28 mouse cellular contexts compared by ENCODE assay signal in genomic region chr6:49168648-49169047, GRCm38 (mm10). TPM values are rescaled to one million over a fixed set of nuclear protein-coding genes. Genes with fewer than 3 reads are reported as not detected.
"Had no signal": no experiment of that assay in that cellular context is flagged by ENCODE, and none has a peak within 500 bp of the region (broad histone marks: within the 10 kb centered on the region; RNA-seq: fewer than 3 reads in every experiment).

No protein-coding gene starts in this region.

- H3K9ac ChIP-seq: embryonic facial prominence, embryonic 12.5 days; embryonic facial prominence, embryonic 13.5 days; embryonic facial prominence, embryonic 15.5 days; forebrain, embryonic 12.5 days; forebrain, embryonic 13.5 days; forebrain, embryonic 15.5 days; forebrain, postnatal 0 days had no signal

- H3K4me3 ChIP-seq: embryonic facial prominence, embryonic 12.5 days; embryonic facial prominence, embryonic 13.5 days; embryonic facial prominence, embryonic 15.5 days; erythroblast, embryonic 14.5 days; forebrain, embryonic 12.5 days; forebrain, embryonic 13.5 days; forebrain, embryonic 15.5 days; gastrocnemius, adult 2 months; heart, adult 2 months had no signal

- ATAC-seq: forebrain, embryonic 13.5 days; forebrain, embryonic 14.5 days; forebrain, embryonic 15.5 days; forebrain, embryonic 16.5 days; forebrain, postnatal 0 days had no signal

- H3K27ac ChIP-seq: embryonic facial prominence, embryonic 12.5 days; embryonic facial prominence, embryonic 13.5 days; embryonic facial prominence, embryonic 15.5 days; forebrain, embryonic 12.5 days; forebrain, embryonic 13.5 days; forebrain, embryonic 15.5 days; gastrocnemius, adult 2 months; heart, adult 2 months had no signal

- DNase-seq: cerebellum, adult 2 months; cerebellum, adult 8-10 months; cerebellum, adult 9-10 months; cerebellum, adult 9-11 months; cerebellum, postnatal 10 days; cerebellum, postnatal 14 days; cerebellum, postnatal 25 days; cerebellum, postnatal 36 days; embryo, embryonic 11 days; forebrain, postnatal 0 days; gastrocnemius, adult 2 months; gastrocnemius, postnatal 10 days; gastrocnemius, postnatal 14 days; gastrocnemius, postnatal 25 days; gastrocnemius, postnatal 36 days; heart, adult 11 months; heart, adult 18-20 months; heart, adult 2 months had no signal

- H3K9me3 ChIP-seq: embryonic facial prominence, embryonic 12.5 days; embryonic facial prominence, embryonic 13.5 days; embryonic facial prominence, embryonic 15.5 days; forebrain, embryonic 12.5 days; forebrain, embryonic 13.5 days; forebrain, embryonic 15.5 days had no signal

- H3K4me2 ChIP-seq: embryonic facial prominence, embryonic 12.5 days; embryonic facial prominence, embryonic 13.5 days; embryonic facial prominence, embryonic 15.5 days; forebrain, embryonic 12.5 days; forebrain, embryonic 13.5 days; forebrain, embryonic 15.5 days had no signal

- H3K36me3 ChIP-seq: embryonic facial prominence, embryonic 15.5 days; forebrain, embryonic 12.5 days; forebrain, embryonic 15.5 days had no signal

- H3K27me3 ChIP-seq: embryonic facial prominence, embryonic 12.5 days; embryonic facial prominence, embryonic 13.5 days; embryonic facial prominence, embryonic 15.5 days; forebrain, embryonic 12.5 days; forebrain, embryonic 13.5 days; forebrain, embryonic 15.5 days had no signal

RNA-seq across cellular contexts. Expression of gene Igf2bp3, which starts 46.1 kb away (rescaled TPM):
- polyA plus RNA-seq: cortical plate, adult 2 months; heart, adult 2 months had no signal
